Mouse (Mus musculus) CH12.LX (cell line): ENCODE data around the gene B3galt4.

Experiments used
- BHLHE40 ChIP-seq: IDR thresholded peaks from 2 replicates; pipeline ENCODE4 v1.6.1; 2011; ENCODE audit warnings: mild to moderate bottlenecking, low read depth, low read length, improper control_type of control experiment
- CTCF ChIP-seq, 2 experiments: IDR thresholded peaks in 1 of 2; conservative IDR thresholded peaks in 1 of 2; 2 replicates each; pipeline ENCODE4 v1.5.1; 2011 to 2012; ENCODE audit warnings: low read depth in 2 of 2, low read length in 2 of 2, improper control_type of control experiment in 1 of 2, inconsistent platforms in 1 of 2, mild to moderate bottlenecking in 1 of 2, moderate library complexity in 1 of 2
- E2F4 ChIP-seq: IDR thresholded peaks from 2 replicates; pipeline ENCODE4 v1.6.1; 2011; ENCODE audit warnings: low read depth, low read length, improper control_type of control experiment; ENCODE audit not compliant: insufficient replicate concordance
- ETS1 ChIP-seq: conservative IDR thresholded peaks from 2 replicates; pipeline ENCODE4 v1.6.1; 2012; ENCODE audit warnings: low read depth, mild to moderate bottlenecking, inconsistent platforms, low read length, improper control_type of control experiment, moderate library complexity
- JUND ChIP-seq: conservative IDR thresholded peaks from 2 replicates; pipeline ENCODE4 v1.6.1; 2011; ENCODE audit warnings: low read depth, low read length, improper control_type of control experiment
- RAD21 ChIP-seq: IDR thresholded peaks from 2 replicates; pipeline ENCODE4 v1.6.1; 2011; ENCODE audit warnings: low read depth, mild to moderate bottlenecking, low read length, improper control_type of control experiment, moderate library complexity
- RCOR1 ChIP-seq: conservative IDR thresholded peaks from 2 replicates; pipeline ENCODE4 v1.6.1; 2012; ENCODE audit warnings: low read depth, mild to moderate bottlenecking, inconsistent platforms, low read length, improper control_type of control experiment
- ZMIZ1 ChIP-seq: IDR thresholded peaks from 2 replicates; pipeline ENCODE4 v1.6.1; 2012; ENCODE audit warnings: low read depth, mild to moderate bottlenecking, inconsistent platforms, low read length, improper control_type of control experiment
- ZNF384 ChIP-seq: IDR thresholded peaks from 2 replicates; pipeline ENCODE4 v1.6.1; 2012; ENCODE audit warnings: low read depth, low read length, improper control_type of control experiment, inconsistent platforms

DNA sequence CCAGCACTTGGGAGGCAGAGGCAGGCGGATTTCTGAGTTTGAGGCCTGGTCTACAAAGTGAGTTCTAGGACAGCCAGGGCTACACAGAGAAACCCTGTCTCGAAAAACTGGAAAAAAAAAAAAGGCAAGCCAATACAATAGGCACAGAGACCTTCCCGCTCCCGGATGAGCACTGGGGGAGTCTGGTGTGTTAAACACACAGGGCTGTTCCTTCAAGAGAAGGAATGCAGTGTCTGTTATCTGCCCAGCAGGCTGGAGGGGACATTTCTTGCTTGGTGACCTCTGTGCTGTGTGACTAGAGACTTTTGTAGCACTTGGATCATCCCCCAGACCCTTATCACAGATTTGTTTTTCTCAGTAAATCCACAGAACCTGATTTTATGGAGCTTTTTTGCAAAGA, 49.6 kb downstream of the B3galt4 start:
- no peak for TF ChIP-seq ZMIZ1
- no peak for TF ChIP-seq JUND
- TF ChIP-seq RAD21 = no peak
- no peak for TF ChIP-seq E2F4
- no peak for TF ChIP-seq BHLHE40
- no peak for TF ChIP-seq CTCF (conservative IDR thresholded peaks at IDR 0.05 in 1 of 2, IDR thresholded peaks at IDR 0.05 in 1 of 2; ENCODE audit: low read depth in 2 of 2, low read length in 2 of 2)
- no peak for TF ChIP-seq ZNF384
- no peak for TF ChIP-seq RCOR1
- no peak for TF ChIP-seq ETS1
